Mouse (Mus musculus) bone marrow, adult 2 months (tissue): ENCODE measurements around the gene Car5a. TPM values are rescaled to one million over a fixed set of nuclear protein-coding genes. Genes with fewer than 3 reads are reported as not detected.

Source experiments
- H3K27ac ChIP-seq: fragments of 200-500 bp; 2 replicates; pipeline ENCODE4 v1.5.1; 2012; ENCODE audit warnings: low read depth, mild to moderate bottlenecking, control low read depth, inconsistent platforms, low read length; ENCODE audit not compliant: control insufficient read depth, poor library complexity, insufficient read depth
- H3K4me1 ChIP-seq: fragments of 200-500 bp; 2 replicates; pipeline ENCODE4 v1.6.1; 2011; ENCODE audit warnings: low read length; ENCODE audit not compliant: control insufficient read depth, insufficient read depth
- H3K4me3 ChIP-seq: fragments of 200-500 bp; replicated peaks from 2 replicates; pipeline ENCODE3; 2011; ENCODE audit warnings: mild to moderate bottlenecking, low read depth, low read length, control low read depth; ENCODE audit not compliant: control insufficient read depth
- CTCF ChIP-seq: fragments of 200-500 bp; IDR thresholded peaks from 2 replicates; pipeline ENCODE4 v1.5.1; 2011; ENCODE audit warnings: low read length, control low read depth; ENCODE audit not compliant: control insufficient read depth, insufficient read depth
- POLR2A ChIP-seq: fragments of 200-500 bp; IDR thresholded peaks from 2 replicates; pipeline ENCODE4 v1.6.1; 2011; ENCODE audit warnings: low read depth, mild to moderate bottlenecking, control low read depth, low read length, borderline replicate concordance; ENCODE audit not compliant: control insufficient read depth
- WGBS: fragments of 180-500 bp; shearing (Covaris S2); methylation state at CpG from one replicate; pipeline ENCODE4 v1.1.7; 2018; 5-methylcytosine and 5-hydroxymethylcytosine counted together
- polyA plus RNA-seq: library from polyadenylated mRNA; stranded (reverse); fragments of >200 nt; gene quantifications from 2 replicates; pipeline ENCODE4 v1.2.4, GENCODE M21; 2011; ENCODE audit warnings: low replicate concordance; ENCODE audit not compliant: missing spikeins, insufficient read depth, insufficient read length

Car5a gene
- polyA plus RNA-seq, 1 experiment: 19.9 TPM

DNA sequence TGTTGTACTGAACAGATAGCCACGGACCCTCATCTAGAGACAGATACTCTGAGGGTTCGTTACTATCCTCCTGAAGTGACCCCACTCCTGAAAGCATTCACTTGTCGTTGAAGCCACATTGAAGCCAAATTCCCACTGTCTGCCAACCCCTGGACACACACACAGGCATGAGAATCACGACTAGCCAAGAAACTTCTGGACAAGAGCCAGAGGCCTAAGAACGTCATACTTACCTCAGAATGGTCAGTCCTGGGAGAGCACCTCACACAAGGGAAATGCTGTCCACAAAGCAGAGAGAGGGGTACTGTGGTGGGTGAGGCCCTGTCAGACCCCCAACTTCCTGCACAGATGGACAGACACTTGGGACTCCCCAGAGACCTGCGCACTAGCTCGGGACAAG is 48.8 kb downstream of the Car5a start:
- peaks cover 4% of the 10 kb centered on the region; the same call in 1 of the 2 replicates for H3K4me1 ChIP-seq
- TF ChIP-seq POLR2A (no peak), CTCF (no peak)
- 91% methylated on average over 7 of the region's 7 CpGs for WGBS
- no peak overlapping the region for H3K4me3 ChIP-seq
- H3K27ac ChIP-seq: no peak overlapping the region; the same call in 1 of the 2 replicates

DNA sequence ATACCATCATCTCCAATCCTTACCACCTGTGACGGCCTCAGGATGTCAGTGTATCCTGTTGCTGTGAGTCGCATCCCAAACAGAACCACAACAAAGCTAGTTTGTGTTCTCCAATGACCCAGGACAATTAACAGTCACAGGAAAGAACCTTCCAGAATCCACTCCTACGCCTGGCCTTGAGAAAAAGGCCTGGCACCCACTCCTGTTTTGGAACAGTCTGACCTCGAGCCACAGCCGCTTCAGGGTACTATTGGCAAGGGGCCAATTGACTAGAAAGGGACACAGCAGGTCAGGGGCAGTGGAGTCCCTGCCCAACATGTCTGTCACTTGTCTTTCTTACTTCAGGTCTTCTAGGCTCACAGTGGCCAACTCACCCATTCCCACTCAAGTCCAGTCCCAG is 51.8 kb downstream of the Car5a start:
- TF ChIP-seq CTCF: no peak
- TF ChIP-seq POLR2A: no peak
- Histone ChIP-seq H3K4me1 (peaks cover 2% of the 10 kb centered on the region; the same call in 1 of the 2 replicates), H3K4me3 (no peak overlapping the region), H3K27ac (no peak overlapping the region)
- 87% methylated on average over 5 of the region's 5 CpGs for WGBS

DNA sequence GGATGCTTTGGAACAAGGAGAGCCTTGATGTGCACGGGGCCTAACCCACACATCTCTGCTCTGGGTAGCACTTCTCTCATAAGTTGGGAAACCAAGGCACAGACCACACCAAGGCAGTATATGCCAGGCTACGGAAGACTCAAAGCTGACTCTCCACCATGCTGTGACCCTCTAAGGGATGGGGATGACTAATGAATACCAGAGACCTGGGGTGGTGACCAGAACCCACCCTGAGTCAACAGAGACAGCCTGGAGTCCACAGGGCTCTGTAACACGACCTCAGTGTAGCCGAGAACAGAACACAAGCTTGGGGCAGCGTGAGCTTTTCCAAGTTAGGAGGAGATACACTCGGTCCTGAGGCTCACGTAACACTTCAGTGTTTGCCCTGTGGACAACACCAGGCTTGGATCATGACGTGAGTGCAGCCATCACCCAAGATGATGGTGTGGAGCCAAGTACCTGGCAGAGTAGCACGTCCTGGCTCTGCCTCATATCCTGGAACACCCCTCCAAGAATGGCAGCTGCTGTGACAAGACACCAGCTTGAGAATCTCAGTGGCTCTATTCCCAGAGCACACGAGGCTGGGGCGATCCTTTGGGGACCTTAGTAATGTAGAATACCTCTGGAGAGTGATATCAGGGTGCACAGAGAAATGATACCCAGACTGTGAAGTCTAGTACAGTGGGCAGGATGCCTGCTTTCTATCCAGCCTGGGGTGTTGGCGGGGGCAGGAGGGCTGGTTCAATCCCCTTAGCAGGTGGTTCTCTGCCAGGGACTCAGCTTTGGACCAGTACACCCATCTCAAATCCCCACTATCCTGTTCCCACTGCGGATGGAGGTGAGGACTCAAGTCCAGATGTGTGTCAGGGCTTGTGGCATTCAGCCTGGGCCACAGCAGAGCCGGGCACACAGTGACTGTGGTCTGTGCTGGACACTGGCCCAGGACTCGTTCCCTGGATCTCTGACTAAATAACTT is 54.6 kb downstream of the Car5a start:
- WGBS: 88% methylated on average over 15 of the region's 15 CpGs
- TF ChIP-seq CTCF (no peak), POLR2A (no peak)
- Histone ChIP-seq H3K4me1 (no peaks in the 10 kb centered on the region), H3K4me3 (no peak overlapping the region), H3K27ac (no peak overlapping the region)

DNA sequence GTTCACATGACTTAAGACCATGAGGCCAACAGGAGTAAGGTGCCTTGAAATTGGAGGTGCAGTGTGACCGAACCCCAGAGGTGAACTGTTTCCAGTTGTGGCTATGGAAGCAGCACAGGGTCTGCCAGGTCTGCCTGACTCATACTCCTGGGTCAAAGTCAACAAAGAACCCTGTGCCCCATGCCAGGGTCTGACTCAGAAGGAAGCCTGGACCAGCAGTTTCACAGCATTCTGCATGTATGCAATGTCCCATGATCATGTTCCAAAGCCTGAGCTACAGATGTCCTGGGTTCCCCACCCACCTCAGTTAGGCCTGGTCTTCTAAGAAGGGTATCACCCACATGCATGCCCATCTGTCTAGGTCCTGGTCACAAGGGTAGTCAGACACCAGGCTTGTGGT is 55.4 kb downstream of the Car5a start:
- H3K4me1 ChIP-seq: no peaks in the 10 kb centered on the region
- no peak overlapping the region for H3K27ac ChIP-seq
- no peak overlapping the region for H3K4me3 ChIP-seq
- no peak for TF ChIP-seq CTCF
- TF ChIP-seq POLR2A: no peak
- 85% methylated on average over 1 of the region's 1 CpGs for WGBS

DNA sequence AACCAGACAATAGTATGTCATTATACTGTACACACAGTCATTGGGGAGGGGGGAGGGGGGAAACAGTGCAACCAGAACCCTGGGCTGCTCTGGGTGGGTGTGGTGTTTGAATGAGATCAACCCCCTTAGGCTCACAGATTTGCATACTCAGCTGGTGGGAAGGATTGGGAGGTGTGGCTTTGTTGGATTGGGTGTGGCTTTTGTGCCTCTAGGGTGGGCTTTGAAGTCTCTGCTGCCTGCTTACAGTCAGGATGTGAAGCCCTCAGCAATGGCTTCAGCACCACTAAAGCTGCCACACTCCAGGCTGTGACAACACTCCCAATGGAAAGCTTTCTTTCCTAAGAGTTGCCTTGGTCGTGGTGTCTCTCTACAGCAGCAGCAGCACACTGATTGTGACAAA is 57.2 kb downstream of the Car5a start:
- WGBS: 65% methylated on average over 1 of the region's 1 CpGs
- Histone ChIP-seq H3K27ac (no peak overlapping the region), H3K4me3 (no peak overlapping the region), H3K4me1 (no peaks in the 10 kb centered on the region)
- no peak for TF ChIP-seq POLR2A
- no peak for TF ChIP-seq CTCF

DNA sequence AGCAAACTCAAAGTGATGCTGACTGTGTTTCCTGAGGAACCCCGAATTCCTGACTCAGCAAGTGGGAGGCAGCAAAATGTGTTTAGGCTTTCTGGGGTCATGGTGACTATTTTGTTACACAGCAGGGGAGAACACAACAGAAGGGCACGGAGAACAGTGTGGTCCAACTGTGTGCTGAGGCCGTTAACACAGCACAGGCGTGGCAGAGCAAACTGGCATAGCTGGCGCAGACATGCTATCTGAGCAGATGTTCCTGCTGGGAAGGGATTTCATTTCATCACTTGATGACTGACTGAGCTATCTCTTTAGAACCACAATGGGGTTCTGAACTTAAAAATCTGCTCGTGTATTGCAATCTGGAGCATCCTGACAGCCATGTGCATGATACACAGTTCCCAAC is 59.3 kb downstream of the Car5a start:
- 90% methylated on average over 6 of the region's 6 CpGs for WGBS
- no peak overlapping the region for H3K4me3 ChIP-seq

DNA sequence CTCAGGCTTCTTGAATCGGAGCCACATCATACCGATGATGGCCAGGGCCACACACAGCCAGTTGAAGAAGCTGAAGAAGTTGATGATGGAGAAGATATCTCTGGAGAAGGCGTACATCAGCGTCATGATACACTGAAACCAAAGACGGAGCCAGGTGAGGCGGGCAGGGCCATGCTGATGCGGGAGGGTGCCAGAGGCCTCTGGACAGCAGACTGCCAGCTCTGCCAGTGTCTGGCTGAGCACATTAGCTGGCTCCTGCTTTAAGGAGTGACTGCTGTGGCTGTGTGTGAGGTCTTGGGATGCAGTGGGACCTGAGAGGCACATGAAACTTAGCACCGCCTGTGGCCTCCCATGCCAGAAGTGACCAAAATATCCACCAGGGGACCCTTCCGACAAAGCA is 59.7 kb downstream of the Car5a start:
- Histone ChIP-seq H3K4me3 (no peak overlapping the region), H3K4me1 (no peaks in the 10 kb centered on the region), H3K27ac (no peak overlapping the region)
- WGBS: 93% methylated on average over 9 of the region's 9 CpGs
- no peak for TF ChIP-seq CTCF
- no peak for TF ChIP-seq POLR2A

More for the DNA sequence above, 59.3 kb downstream of the Car5a start:
- Histone ChIP-seq H3K27ac (no peak overlapping the region), H3K4me1 (no peaks in the 10 kb centered on the region)
- TF ChIP-seq POLR2A (no peak), CTCF (no peak)

DNA sequence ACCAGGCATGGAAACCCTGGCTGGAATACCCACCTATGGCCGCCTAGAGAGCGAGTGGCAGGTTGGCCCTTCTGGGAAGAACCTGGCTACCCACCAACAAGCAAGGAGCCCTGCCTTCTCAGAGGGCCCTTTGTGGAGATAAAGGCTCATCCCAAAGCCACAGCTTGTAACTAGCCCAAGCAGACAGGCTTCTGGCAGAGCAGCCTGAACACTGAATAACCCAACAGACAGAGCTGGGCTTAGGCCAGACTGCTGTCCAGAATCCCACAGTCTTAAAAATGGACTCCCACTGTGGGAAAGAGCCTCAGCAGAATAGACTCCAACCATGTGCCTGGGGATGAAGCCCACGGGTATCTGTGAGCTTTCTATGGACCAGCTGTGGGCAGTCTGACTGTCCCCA is 60.5 kb downstream of the Car5a start:
- Histone ChIP-seq H3K4me3 (no peak overlapping the region), H3K27ac (no peak overlapping the region), H3K4me1 (no peaks in the 10 kb centered on the region)
- no peak for TF ChIP-seq POLR2A
- no peak for TF ChIP-seq CTCF
- 91% methylated on average over 3 of the region's 3 CpGs for WGBS

DNA sequence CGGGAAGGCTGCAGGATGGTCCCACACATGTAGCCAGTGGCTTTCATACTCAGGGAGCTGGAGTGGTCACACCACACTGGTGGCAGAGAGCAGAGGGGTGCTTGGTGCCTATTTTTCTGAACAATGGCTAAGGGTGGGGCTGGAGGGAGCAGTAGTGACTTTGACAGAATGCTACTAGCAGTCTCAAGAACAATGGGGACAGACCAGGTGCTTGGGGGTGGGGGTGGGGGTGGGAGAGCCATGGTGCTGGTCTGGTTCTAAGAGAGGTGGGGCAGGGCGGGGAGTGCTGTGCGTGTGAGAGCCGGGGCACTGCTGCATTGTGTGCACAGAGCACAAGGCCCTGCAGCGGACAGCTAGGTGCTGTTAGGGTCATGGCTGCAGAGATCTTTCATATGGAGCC is 62.8 kb downstream of the Car5a start:
- TF ChIP-seq CTCF (no peak), POLR2A (no peak)

More for the DNA sequence above, 62.8 kb downstream of the Car5a start:
- peaks cover 1% of the 10 kb centered on the region; the same call in 1 of the 2 replicates for H3K4me1 ChIP-seq
- no peak overlapping the region for H3K4me3 ChIP-seq
- no peak overlapping the region for H3K27ac ChIP-seq
- 95% methylated on average over 5 of the region's 5 CpGs for WGBS
